Mouse (Mus musculus) G1E (cell line): ENCODE data around the gene Klhl26. TPM values are rescaled to one million over a fixed set of nuclear protein-coding genes. Genes with fewer than 3 reads are reported as not detected.

Experiments
- ATAC-seq: 2 replicates; pipeline ENCODE4 v1.8.0; 2016; ENCODE audit warnings: mild to moderate bottlenecking; ENCODE audit not compliant: insufficient number of reproducible peaks, poor library complexity, low FRiP score, severe bottlenecking; ENCODE audit errors: extremely low read depth
- DNase-seq: peaks from one replicate; pipeline ENCODE4 v3.0.0; 2012; ENCODE audit warnings: low spot score
- H3K27me3 ChIP-seq: 2 replicates; pipeline ENCODE4 v1.6.1; 2012; ENCODE audit warnings: mild to moderate bottlenecking, low read length, inconsistent platforms; ENCODE audit not compliant: insufficient read depth
- H3K36me3 ChIP-seq: replicated peaks from 2 replicates; pipeline ENCODE3; 2012; ENCODE audit warnings: mild to moderate bottlenecking, inconsistent platforms
- H3K4me1 ChIP-seq: 2 replicates; pipeline ENCODE4 v1.6.1; 2012; ENCODE audit warnings: low read depth, low read length, inconsistent platforms, mixed read lengths; ENCODE audit not compliant: insufficient read depth
- H3K4me3 ChIP-seq: 2 replicates; pipeline ENCODE4 v1.5.1; 2012; ENCODE audit warnings: low read depth, mild to moderate bottlenecking, inconsistent platforms, low read length, moderate library complexity, mixed read lengths
- H3K9me3 ChIP-seq: replicated peaks from 2 replicates; pipeline ENCODE4 v1.6.1; 2012; ENCODE audit warnings: inconsistent platforms
- CTCF ChIP-seq: IDR thresholded peaks from 2 replicates; pipeline ENCODE4 v1.5.1; 2012; ENCODE audit warnings: low read depth, low read length, inconsistent platforms, mixed read lengths
- GATA1 ChIP-seq: IDR thresholded peaks from 2 replicates; pipeline ENCODE4 v1.6.1; 2012; ENCODE audit warnings: borderline replicate concordance, low read length, inconsistent platforms, mixed read lengths
- GATA2 ChIP-seq: IDR thresholded peaks from 2 replicates; pipeline ENCODE4 v1.6.1; 2012; ENCODE audit warnings: low read depth, low read length, inconsistent platforms, borderline replicate concordance
- POLR2AphosphoS5 ChIP-seq: IDR thresholded peaks from 2 replicates; pipeline ENCODE4 v1.6.1; 2012; ENCODE audit warnings: low read depth, low read length, inconsistent platforms; ENCODE audit not compliant: insufficient replicate concordance
- TAL1 ChIP-seq: conservative IDR thresholded peaks from 2 replicates; pipeline ENCODE4 v1.6.1; 2012; ENCODE audit warnings: low read depth, low read length, inconsistent platforms, mixed read lengths
- polyA plus RNA-seq: library from polyadenylated mRNA; stranded (reverse); fragments of >175 nt; gene quantifications from 2 replicates; pipeline ENCODE4 v1.2.3, GENCODE M21; 2012
- total RNA-seq, 2 experiments: library from RNA; stranded (forward) in 1 of 2; stranded (reverse) in 1 of 2; fragments of 200-1000 nt in 1 of 2; fragments of >200 nt in 1 of 2; fragmentation: Nextera tagmentation in 1 of 2; gene quantifications; 2 replicates each; pipeline ENCODE4 v1.2.3; 2014 to 2017

The Klhl26 gene
- total and polyA plus RNA-seq, 3 experiments: 12.8 to 23.6 (median 13.9) TPM

GRCm38 (mm10) chr8:70431213-70431612 is 45.6 kb downstream of the Klhl26 start:
- Histone ChIP-seq H3K36me3 (peaks cover 55% of the 10 kb centered on the region), H3K9me3 (no peaks in the 10 kb centered on the region)

GRCm38 (mm10) chr8:70426300-70426907 is 50.4 kb downstream of the Klhl26 start:
- ATAC-seq (peak; percentile 36; the same call in 1 of the 2 replicates), DNase-seq (no peak)
- Histone ChIP-seq H3K36me3 (peaks cover 48% of the 10 kb centered on the region), H3K4me1 (peaks cover 72% of the 10 kb centered on the region), H3K27me3 (no peaks in the 10 kb centered on the region), H3K4me3 (0 out of 2 replicates have a peak overlapping the region, but pooled peaks have one; percentile 0), H3K9me3 (no peaks in the 10 kb centered on the region)
- TF ChIP-seq CTCF (no peak), POLR2AphosphoS5 (no peak), GATA1 (no peak), GATA2 (no peak)

More at GRCm38 (mm10) chr8:70431213-70431612, 45.6 kb downstream of the Klhl26 start:
- H3K4me1 ChIP-seq: peaks cover 55% of the 10 kb centered on the region
- no peaks in the 10 kb centered on the region for H3K27me3 ChIP-seq
- DNase-seq: no peak
- no peak overlapping the region for H3K4me3 ChIP-seq
- no peak for ATAC-seq
- TF ChIP-seq CTCF (no peak), TAL1 (no peak)

- H3K36me3 ChIP-seq: peaks cover 43% of the 10 kb centered on the region
- no peaks in the 10 kb centered on the region; the same call in 1 of the 2 replicates for H3K27me3 ChIP-seq
- peak; percentile 88 for ATAC-seq
- H3K9me3 ChIP-seq: no peaks in the 10 kb centered on the region
- TF ChIP-seq GATA1 (no peak), TAL1 (peak; percentile 68), CTCF (no peak)
- peak; percentile 76 for DNase-seq
- peak overlapping the region; percentile 58; the same call in 1 of the 2 replicates for H3K4me3 ChIP-seq
- peaks cover 88% of the 10 kb centered on the region for H3K4me1 ChIP-seq
Measured at GRCm38 (mm10) chr8:70422722-70423121, 54.0 kb downstream of the Klhl26 start.

- DNase-seq: peak; percentile 19
- no peak for ATAC-seq
Measured at GRCm38 (mm10) chr8:70421349-70422104, 55.2 kb downstream of the Klhl26 start.

GRCm38 (mm10) chr8:70419879-70420643 is 56.7 kb downstream of the Klhl26 start:
- Histone ChIP-seq H3K36me3 (peaks cover 52% of the 10 kb centered on the region), H3K4me1 (peaks cover 94% of the 10 kb centered on the region), H3K9me3 (no peaks in the 10 kb centered on the region), H3K4me3 (peak overlapping the region; percentile 54; the same call in 1 of the 2 replicates), H3K27me3 (no peaks in the 10 kb centered on the region; the same call in 1 of the 2 replicates)
- ATAC-seq (no peak), DNase-seq (no peak)
- no peak for TF ChIP-seq GATA1
- TF ChIP-seq POLR2AphosphoS5: no peak
- TF ChIP-seq CTCF: no peak
- TF ChIP-seq TAL1: no peak
- no peak for TF ChIP-seq GATA2

More at GRCm38 (mm10) chr8:70421349-70422104, 55.2 kb downstream of the Klhl26 start:
- no peaks in the 10 kb centered on the region; the same call in 1 of the 2 replicates for H3K27me3 ChIP-seq
- H3K4me1 ChIP-seq: peaks cover 93% of the 10 kb centered on the region
- H3K36me3 ChIP-seq: peaks cover 51% of the 10 kb centered on the region
- TF ChIP-seq GATA2: no peak
- TF ChIP-seq POLR2AphosphoS5: no peak
- no peak for TF ChIP-seq TAL1
- TF ChIP-seq GATA1: no peak
- TF ChIP-seq CTCF: no peak
- H3K9me3 ChIP-seq: no peaks in the 10 kb centered on the region
- peak overlapping the region; percentile 50; the same call in 1 of the 2 replicates for H3K4me3 ChIP-seq

- Histone ChIP-seq H3K4me1 (peaks cover 93% of the 10 kb centered on the region), H3K9me3 (no peaks in the 10 kb centered on the region), H3K36me3 (peaks cover 52% of the 10 kb centered on the region), H3K27me3 (no peaks in the 10 kb centered on the region; the same call in 1 of the 2 replicates), H3K4me3 (no peak overlapping the region)
- TF ChIP-seq TAL1 (no peak), GATA2 (no peak), POLR2AphosphoS5 (no peak), GATA1 (no peak)
- no peak for ATAC-seq
- no peak for DNase-seq
Measured at GRCm38 (mm10) chr8:70418954-70419353, 57.8 kb downstream of the Klhl26 start.
